Mouse (Mus musculus) heart, embryonic 12.5 days (tissue): ENCODE results near the gene Smurf2. TPM values are rescaled to one million over a fixed set of nuclear protein-coding genes. Genes with fewer than 3 reads are reported as not detected.
"Not testable (repeated sequence)": the region's sequence is repeated elsewhere in the genome, so short reads cannot be mapped to it uniquely, and the experiment has no call there.

Experiments
- ATAC-seq: fragments of 200-750 bp; cut with Nextera tagmentation; 2 replicates; pipeline ENCODE4 v1.8.0; 2017; ENCODE audit warnings: moderate TSS enrichment, moderate library complexity; ENCODE audit not compliant: insufficient number of reproducible peaks, low FRiP score
- H3K27ac ChIP-seq: fragments of 300-500 bp; sonication (generic); 2 replicates; pipeline ENCODE4 v1.5.1; 2016; ENCODE audit warnings: mild to moderate bottlenecking, moderate library complexity; ENCODE audit not compliant: poor library complexity, severe bottlenecking
- H3K27me3 ChIP-seq: fragments of 300-500 bp; sonication (generic); replicated peaks from 2 replicates; pipeline ENCODE4 v1.6.1; 2016; ENCODE audit warnings: mild to moderate bottlenecking, moderate library complexity
- H3K36me3 ChIP-seq: fragments of 300-500 bp; sonication (generic); 2 replicates; pipeline ENCODE4 v1.6.1; 2016; ENCODE audit warnings: mild to moderate bottlenecking, moderate library complexity
- H3K4me1 ChIP-seq: fragments of 300-500 bp; sonication (generic); replicated peaks from 2 replicates; pipeline ENCODE4 v1.6.1; 2016; ENCODE audit warnings: mild to moderate bottlenecking
- H3K4me2 ChIP-seq: fragments of 300-500 bp; sonication (generic); 2 replicates; pipeline ENCODE4 v1.6.1; 2016; ENCODE audit warnings: mild to moderate bottlenecking, moderate library complexity
- H3K4me3 ChIP-seq: fragments of 300-500 bp; sonication (generic); 2 replicates; pipeline ENCODE4 v1.5.1; 2016; ENCODE audit warnings: mild to moderate bottlenecking
- H3K9ac ChIP-seq: fragments of 300-500 bp; sonication (generic); 2 replicates; pipeline ENCODE4 v1.6.1; 2016; ENCODE audit warnings: mild to moderate bottlenecking, moderate library complexity
- H3K9me3 ChIP-seq: fragments of 300-500 bp; sonication (generic); replicated peaks from 2 replicates; pipeline ENCODE4 v1.6.1; 2016; ENCODE audit warnings: mild to moderate bottlenecking, moderate library complexity
- WGBS: fragments of 180-500 bp; shearing (Covaris S2); methylation state at CpG from one replicate; pipeline ENCODE4 v1.1.7; 2016; 5-methylcytosine and 5-hydroxymethylcytosine counted together
- polyA plus RNA-seq: library from polyadenylated mRNA; unstranded; fragments of >200 nt; fragmentation: Nextera tagmentation; extraction: Ambion mirVana; gene quantifications from 2 replicates; pipeline ENCODE4 v1.2.1, GENCODE M21; 2016

The Smurf2 gene
- polyA plus RNA-seq, 1 experiment from 2014 or later: 12.0 TPM

DNA sequence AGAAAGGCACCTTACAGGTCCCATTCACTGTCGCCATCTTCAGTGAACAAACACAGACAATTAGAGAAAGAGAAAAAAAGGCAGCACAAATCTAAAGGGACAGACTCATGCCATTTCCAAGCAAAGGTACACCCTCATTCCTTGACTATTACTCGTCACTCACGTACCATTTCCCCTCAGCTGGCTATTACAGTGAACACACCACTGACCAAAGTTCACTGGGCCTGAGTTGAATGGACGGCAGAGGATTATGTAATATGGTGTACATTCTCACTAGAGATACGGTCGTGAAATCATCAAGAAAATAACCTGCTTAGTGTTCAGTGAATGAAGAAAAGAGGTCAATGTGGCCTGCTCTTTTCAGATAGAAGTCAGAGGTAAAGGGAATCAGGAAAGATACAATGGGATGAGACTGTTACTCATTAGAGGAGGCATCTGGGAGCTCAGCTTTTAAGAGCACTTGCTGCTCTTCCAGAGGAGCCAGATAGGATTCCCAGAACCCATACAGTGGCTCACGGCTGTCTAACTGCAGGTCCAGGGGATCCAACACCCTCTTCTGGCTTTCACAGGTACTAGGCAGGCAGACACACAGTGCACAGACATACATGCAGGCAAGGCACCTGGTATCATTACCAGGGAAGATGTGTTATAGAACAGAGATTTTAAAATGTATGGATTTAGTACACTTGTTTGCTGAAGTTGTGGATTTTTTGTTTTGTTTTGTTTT, 107.9 kb downstream of the Smurf2 start:
- Histone ChIP-seq H3K27ac (no peak overlapping the region), H3K4me2 (no peak overlapping the region), H3K36me3 (peaks cover 89% of the 10 kb centered on the region), H3K27me3 (no peaks in the 10 kb centered on the region), H3K4me3 (no peak overlapping the region), H3K9ac (no peak overlapping the region), H3K4me1 (no peaks in the 10 kb centered on the region; the same call in 1 of the 2 replicates), H3K9me3 (no peaks in the 10 kb centered on the region)
- ATAC-seq: no peak
- WGBS: 83% methylated on average over 7 of the region's 7 CpGs

GRCm38 (mm10) chr11:106807442-106807841, 113.1 kb downstream of the Smurf2 start:
- H3K27ac ChIP-seq, ATAC-seq, H3K4me2 ChIP-seq, H3K4me1 ChIP-seq, H3K27me3 ChIP-seq, H3K9me3 ChIP-seq, H3K9ac ChIP-seq, H3K4me3 ChIP-seq: not testable (repeated sequence)
- peaks cover 81% of the 10 kb centered on the region for H3K36me3 ChIP-seq
- WGBS: 86% methylated on average over 1 of the region's 1 CpGs

DNA sequence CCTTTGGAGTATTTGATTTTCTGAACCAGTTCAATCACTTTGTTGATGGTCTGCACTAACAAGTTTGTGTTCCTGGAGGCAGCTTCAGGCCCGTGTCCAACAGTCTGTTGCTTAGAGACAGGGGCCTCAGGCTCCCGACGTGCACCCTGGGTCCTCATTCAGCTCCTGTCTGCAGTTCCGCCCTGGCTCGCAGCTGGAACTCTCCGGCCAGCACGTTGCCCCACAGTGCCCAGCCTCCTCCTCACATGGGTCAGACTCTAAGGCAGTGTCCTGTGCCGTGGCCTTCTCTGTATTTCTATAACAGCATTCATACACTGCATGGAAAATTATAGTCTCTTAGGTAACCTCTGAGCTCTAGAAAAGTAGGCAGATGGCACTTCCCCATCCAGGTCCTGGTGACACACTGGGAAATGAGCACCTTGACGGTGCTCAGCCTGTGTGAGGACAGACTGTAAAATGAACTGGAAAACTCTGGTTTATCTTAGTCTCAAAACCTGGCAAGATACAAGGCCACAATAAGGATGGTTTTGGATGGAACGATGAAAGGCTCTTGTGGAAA, 118.4 kb downstream of the Smurf2 start:
- Histone ChIP-seq H3K9me3 (peaks cover 6% of the 10 kb centered on the region), H3K4me2 (no peak overlapping the region), H3K9ac (no peak overlapping the region), H3K4me1 (no peaks in the 10 kb centered on the region), H3K4me3 (no peak overlapping the region), H3K27me3 (no peaks in the 10 kb centered on the region), H3K36me3 (peaks cover 85% of the 10 kb centered on the region), H3K27ac (no peak overlapping the region)
- no peak for ATAC-seq
- 85% methylated on average over 10 of the region's 10 CpGs for WGBS

DNA sequence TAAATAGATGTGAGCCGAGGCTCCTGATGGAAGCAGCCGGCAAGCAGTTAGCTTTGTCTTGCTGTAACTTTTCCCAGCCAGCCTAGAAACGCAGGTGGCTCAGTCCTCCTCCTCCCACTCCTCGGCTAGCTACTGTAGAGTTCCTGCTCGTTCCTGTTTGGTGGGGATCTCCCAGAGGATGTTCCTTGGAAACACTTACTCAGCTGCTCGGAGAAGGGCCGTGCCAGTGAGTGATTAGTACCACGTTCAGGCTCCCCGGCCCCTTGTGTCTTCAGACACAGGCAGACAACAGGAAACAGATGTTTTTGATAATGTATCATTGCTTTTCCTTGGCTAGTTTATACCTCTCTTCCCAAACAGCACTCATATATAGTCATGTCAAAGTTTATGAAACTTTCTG, 124.8 kb downstream of the Smurf2 start:
- H3K27ac ChIP-seq: no peak overlapping the region
- H3K36me3 ChIP-seq: peaks cover 76% of the 10 kb centered on the region

DNA sequence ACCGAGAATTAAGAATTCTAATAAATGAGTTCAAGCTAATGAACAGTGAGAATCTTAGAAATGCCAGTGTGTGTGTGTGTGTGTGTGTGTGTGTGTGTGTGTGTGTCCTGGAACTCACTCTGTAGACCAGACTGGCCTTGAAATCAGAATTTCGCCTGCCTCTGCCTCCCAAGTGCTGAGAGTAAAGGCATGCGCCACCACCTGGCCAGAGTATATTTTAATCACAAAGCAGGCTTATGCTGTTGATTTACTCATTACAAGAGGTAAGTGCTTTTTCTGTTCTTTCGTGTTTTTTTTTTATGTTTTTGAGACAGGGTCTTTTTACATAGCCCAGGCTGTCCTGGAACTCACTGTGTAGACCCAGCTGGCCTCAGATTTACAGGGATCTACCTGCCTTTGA, 126.7 kb downstream of the Smurf2 start:
- no peaks in the 10 kb centered on the region for H3K27me3 ChIP-seq
- ATAC-seq: no peak
- peaks cover 59% of the 10 kb centered on the region for H3K36me3 ChIP-seq
- H3K4me3 ChIP-seq: no peak overlapping the region
- H3K27ac ChIP-seq: no peak overlapping the region
- no peaks in the 10 kb centered on the region for H3K4me1 ChIP-seq
- H3K9me3 ChIP-seq: peaks cover 6% of the 10 kb centered on the region
- H3K9ac ChIP-seq: no peak overlapping the region
- H3K4me2 ChIP-seq: no peak overlapping the region
- WGBS: 69% methylated on average over 4 of the region's 4 CpGs

More for the DNA sequence above, 124.8 kb downstream of the Smurf2 start:
- Histone ChIP-seq H3K27me3 (no peaks in the 10 kb centered on the region), H3K4me2 (no peak overlapping the region), H3K9me3 (peaks cover 6% of the 10 kb centered on the region), H3K9ac (no peak overlapping the region), H3K4me1 (no peaks in the 10 kb centered on the region), H3K4me3 (no peak overlapping the region)
- WGBS: 45% methylated on average over 9 of the region's 9 CpGs
- ATAC-seq: peak; percentile 71; the same call in 1 of the 2 replicates

DNA sequence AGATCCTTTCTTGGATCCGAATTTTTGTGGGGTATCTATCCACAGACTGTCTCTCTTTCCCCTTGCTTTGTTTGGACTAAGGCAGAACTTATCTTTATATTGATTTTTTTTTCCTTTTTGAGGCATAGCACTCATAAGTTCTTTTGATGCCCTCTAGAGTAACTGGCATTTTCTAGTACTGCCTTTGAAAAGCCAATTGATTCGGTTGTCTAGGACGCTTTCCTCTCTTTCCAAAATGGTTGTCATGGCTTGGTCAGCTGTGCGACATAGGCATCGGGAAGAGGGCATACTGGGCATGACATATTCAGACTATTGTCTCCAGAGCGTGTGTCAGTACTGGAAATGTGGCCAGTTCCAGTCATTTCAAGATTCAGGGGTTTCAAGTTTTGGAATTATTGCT, 130.9 kb downstream of the Smurf2 start:
- Histone ChIP-seq H3K4me2 (peak overlapping the region; percentile 87), H3K27ac (peak overlapping the region; percentile 99), H3K4me1 (peaks cover 8% of the 10 kb centered on the region), H3K4me3 (peak overlapping the region; percentile 98), H3K36me3 (peaks cover 49% of the 10 kb centered on the region), H3K9me3 (no peaks in the 10 kb centered on the region), H3K27me3 (no peaks in the 10 kb centered on the region), H3K9ac (peak overlapping the region; percentile 99)
- no peak for ATAC-seq
- 0% methylated on average over 6 of the region's 6 CpGs for WGBS

DNA sequence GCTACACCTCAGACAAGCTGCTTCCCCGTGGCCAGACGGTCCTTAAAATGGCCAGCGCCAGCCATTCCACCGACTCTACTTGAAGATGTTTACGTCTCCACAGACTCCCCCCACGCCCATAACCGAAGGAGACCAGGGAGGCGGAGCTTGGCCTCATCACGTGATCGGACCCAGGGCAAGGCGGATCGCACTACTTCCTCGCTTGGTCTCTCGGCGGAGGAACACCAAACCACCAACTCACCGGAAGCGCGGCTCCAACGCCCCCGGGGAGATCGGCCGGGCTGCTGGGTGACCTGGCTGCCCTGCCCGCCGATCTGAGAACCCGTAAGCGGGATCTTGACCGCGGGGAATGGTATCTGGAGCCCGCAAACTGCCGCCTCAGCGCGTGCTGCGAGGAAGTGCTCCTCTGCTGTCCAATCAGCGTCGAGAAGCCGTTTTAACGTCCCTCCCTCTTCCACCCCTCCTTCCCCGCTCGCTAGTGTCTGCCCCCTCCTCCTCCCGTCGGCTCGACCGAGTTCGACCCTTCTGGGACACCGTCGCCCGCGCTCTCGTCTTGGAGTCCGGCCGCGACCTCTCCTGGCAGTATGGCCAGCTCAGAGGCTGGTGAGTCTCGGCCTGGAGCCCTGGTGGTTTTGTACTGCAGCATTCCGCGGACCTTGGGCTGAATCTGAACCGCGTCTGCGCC, 131.6 kb downstream of the Smurf2 start, which contains the start of the genes Ddx5 and Cep95:
Gene Ddx5 (minus strand): TSS at position 411 of the 685 bp plus-strand sequence.
Gene Cep95 (plus strand): TSS at position 478 of the 685 bp plus-strand sequence.
- H3K36me3 ChIP-seq: peaks cover 48% of the 10 kb centered on the region

GRCm38 (mm10) chr11:106788026-106788774, 132.3 kb downstream of the Smurf2 start:
- peak; percentile 85 for ATAC-seq
- no peaks in the 10 kb centered on the region for H3K27me3 ChIP-seq
- under 1% methylated on average over 79 of the region's 79 CpGs for WGBS
- peaks cover 8% of the 10 kb centered on the region for H3K4me1 ChIP-seq
- H3K9me3 ChIP-seq: no peaks in the 10 kb centered on the region
- peak overlapping the region; percentile 98 for H3K4me3 ChIP-seq
- H3K27ac ChIP-seq: peak overlapping the region; percentile 99
- H3K4me2 ChIP-seq: peak overlapping the region; percentile 87
- peaks cover 48% of the 10 kb centered on the region for H3K36me3 ChIP-seq
- H3K9ac ChIP-seq: peak overlapping the region; percentile 99

More for the DNA sequence above, 131.6 kb downstream of the Smurf2 start, which contains the start of the genes Ddx5 and Cep95:
- peak; percentile 94 for ATAC-seq
- Histone ChIP-seq H3K4me2 (peak within 1 kb of the TSS; percentile 87), H3K4me1 (peaks cover 8% of the 10 kb centered on the region), H3K27ac (peak within 1 kb of the TSS; percentile 99), H3K27me3 (no peaks in the 10 kb centered on the region), H3K9ac (peak within 1 kb of the TSS; percentile 99), H3K4me3 (peak within 1 kb of the TSS; percentile 98), H3K9me3 (no peaks in the 10 kb centered on the region)
- under 1% methylated on average over 58 of the region's 58 CpGs for WGBS

- H3K27me3 ChIP-seq: no peaks in the 10 kb centered on the region
- H3K9me3 ChIP-seq: no peaks in the 10 kb centered on the region
- H3K9ac ChIP-seq: peak overlapping the region; percentile 99
- H3K4me1 ChIP-seq: peaks cover 10% of the 10 kb centered on the region
- H3K27ac ChIP-seq: peak overlapping the region; percentile 99
- peak overlapping the region; percentile 98 for H3K4me3 ChIP-seq
- peak overlapping the region; percentile 75 for H3K4me2 ChIP-seq
- peak; percentile 49 for ATAC-seq
- under 1% methylated on average over 65 of the region's 65 CpGs for WGBS
- peaks cover 48% of the 10 kb centered on the region for H3K36me3 ChIP-seq
Measured at GRCm38 (mm10) chr11:106787131-106788025, 133.1 kb downstream of the Smurf2 start.

DNA sequence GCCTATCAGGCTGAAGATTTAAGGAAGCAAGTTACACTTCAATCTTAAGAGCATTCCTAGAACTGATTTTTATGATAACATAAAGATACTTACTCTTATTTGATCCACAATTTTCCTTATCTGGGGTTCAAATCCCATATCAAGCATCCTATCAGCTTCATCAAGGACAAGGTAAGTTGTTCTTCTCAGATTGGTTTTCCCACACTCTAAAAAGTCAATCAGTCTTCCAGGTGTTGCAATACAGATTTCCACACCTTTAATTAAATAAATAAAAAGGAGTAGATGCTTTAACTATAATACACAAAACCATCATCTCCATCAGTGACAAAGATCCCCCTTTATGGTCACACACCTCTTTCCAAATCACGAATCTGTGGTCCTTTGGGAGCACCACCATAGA, 135.5 kb downstream of the Smurf2 start:
- Histone ChIP-seq H3K4me3 (no peak overlapping the region), H3K27ac (no peak overlapping the region), H3K4me2 (peak overlapping the region; percentile 59; the same call in 1 of the 2 replicates), H3K27me3 (no peaks in the 10 kb centered on the region), H3K36me3 (peaks cover 57% of the 10 kb centered on the region), H3K4me1 (peaks cover 10% of the 10 kb centered on the region), H3K9me3 (no peaks in the 10 kb centered on the region), H3K9ac (no peak overlapping the region)
- 73% methylated on average over 1 of the region's 1 CpGs for WGBS
- ATAC-seq: no peak
